Mouse (Mus musculus) cerebellum, postnatal 25 days (tissue): Measurements from ENCODE around the gene Gm10665.
"Not testable (repeated sequence)": the region's sequence is repeated elsewhere in the genome, so short reads cannot be mapped to it uniquely, and the experiment has no call there.

Experiments used
- DNase-seq, 2 experiments: peaks; one replicate each; pipeline ENCODE4 v3.0.0; 2021; ENCODE audit warnings: mixed read lengths in 2 of 2

Gm10665 gene

DNA sequence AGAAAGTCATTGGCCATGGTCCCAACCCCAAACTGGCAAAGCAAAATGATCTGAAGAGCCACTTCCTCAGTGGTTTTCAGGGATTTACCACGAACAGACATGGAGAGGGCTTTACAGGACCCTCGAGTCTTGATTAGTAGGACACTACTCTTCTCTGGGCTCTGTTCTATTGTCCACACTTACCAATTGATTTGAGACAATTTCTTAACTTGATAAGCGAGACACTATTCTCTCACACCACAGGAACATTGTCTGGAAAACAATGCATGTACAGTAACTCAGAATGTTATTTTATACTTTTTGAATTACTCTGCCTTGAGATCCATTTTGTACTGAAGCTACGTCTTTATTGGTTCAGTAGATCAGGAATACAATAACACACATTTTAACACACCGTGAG is at the start of gene Gm10665:
TSS of gene Gm10665 (minus strand) at position 101 of the 400 bp plus-strand sequence.
- DNase-seq = not testable (repeated sequence)

DNA sequence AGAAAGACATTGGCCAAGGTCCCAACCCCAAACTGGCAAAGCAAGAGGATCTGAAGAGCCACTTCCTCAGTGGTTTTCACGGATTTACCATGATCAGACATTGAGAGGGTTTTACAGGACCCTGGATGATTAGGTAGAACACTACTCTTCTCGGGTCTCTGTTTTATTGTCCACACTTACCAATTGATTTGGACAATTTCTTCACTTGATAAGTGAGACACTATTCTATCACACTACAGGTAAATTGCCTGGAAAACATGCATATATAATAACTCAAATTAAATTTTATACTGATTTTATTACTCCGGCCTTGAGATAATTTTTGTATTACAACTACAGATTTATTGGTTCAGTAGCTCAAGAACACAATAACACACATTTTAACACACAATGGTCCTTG is 35.7 kb upstream of the Gm10665 start, which contains the start of gene Vmn1r151:
TSS of gene Vmn1r151 (minus strand) at position 101 of the 400 bp plus-strand sequence.
- DNase-seq = not testable (repeated sequence)

DNA sequence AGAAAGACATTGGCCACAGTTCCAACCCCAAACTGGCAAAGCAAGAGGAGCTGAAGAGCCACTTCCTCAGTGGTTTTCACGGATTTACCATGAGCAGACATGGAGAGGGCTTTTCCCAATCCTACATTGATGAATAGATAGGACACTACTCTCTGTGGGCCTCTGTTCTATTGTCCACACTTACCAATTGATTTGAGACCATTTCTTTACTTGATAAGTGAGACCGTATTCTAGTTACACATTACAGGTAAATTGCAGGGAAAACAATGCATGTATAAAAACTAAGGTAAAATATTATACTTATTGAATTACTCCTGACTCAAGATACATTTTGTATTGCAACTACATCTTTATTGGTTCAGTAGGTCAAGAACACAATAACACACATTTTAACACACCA is 25.7 kb downstream of the Gm10665 start, which contains the start of gene Vmn1r149:
TSS of gene Vmn1r149 (minus strand) at position 101 of the 400 bp plus-strand sequence.
- not testable (repeated sequence) for DNase-seq

DNA sequence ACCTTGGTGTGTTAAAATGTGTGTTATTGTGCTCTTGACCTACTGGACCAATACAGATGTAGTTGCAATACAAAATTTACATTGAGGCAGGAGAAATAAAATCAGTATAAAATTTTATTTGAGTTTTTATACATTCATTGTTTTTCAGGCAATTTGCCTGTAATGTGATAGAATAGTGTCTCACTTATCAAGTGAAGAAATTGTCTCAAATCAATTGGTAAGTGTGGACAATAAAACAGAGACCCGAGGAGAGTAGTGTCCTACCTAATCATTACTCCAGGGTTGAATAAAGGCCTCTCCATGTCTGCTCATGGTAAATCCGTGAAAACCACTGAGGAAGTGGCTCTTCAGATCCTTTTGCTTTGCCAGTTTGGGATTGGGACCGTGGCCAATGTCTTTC is 50.6 kb downstream of the Gm10665 start, which contains the start of gene Vmn1r148:
TSS of gene Vmn1r148 (plus strand) at position 301 of the 400 bp plus-strand sequence.
- DNase-seq = not testable (repeated sequence)
